Mouse (Mus musculus) lung, embryonic 14.5 days (tissue): ENCODE measurements around the gene Mphosph9. TPM values are rescaled to one million over a fixed set of nuclear protein-coding genes. Genes with fewer than 3 reads are reported as not detected.
"Not testable (repeated sequence)": the region's sequence is repeated elsewhere in the genome, so short reads cannot be mapped to it uniquely, and the experiment has no call there.

Experiments
- ATAC-seq: fragments of 200-750 bp; cut with Nextera tagmentation; 2 replicates; pipeline ENCODE4 v1.8.0; 2017; ENCODE audit warnings: mild to moderate bottlenecking, moderate TSS enrichment, moderate library complexity; ENCODE audit not compliant: insufficient read depth
- DNase-seq: peaks from one replicate; pipeline ENCODE4 v3.0.0-alpha.2; 2015
- H3K27ac ChIP-seq: fragments of 300-500 bp; sonication (generic); 2 replicates; pipeline ENCODE4 v1.5.1; 2014; ENCODE audit warnings: low read depth, mild to moderate bottlenecking, moderate library complexity
- H3K27me3 ChIP-seq: fragments of 300-500 bp; sonication (generic); 2 replicates; pipeline ENCODE4 v1.6.1; 2014; ENCODE audit warnings: low read length, control low read depth; ENCODE audit not compliant: insufficient read depth
- H3K36me3 ChIP-seq: fragments of 300-500 bp; sonication (generic); 2 replicates; pipeline ENCODE4 v1.6.1; 2014; ENCODE audit warnings: control low read depth; ENCODE audit not compliant: insufficient read depth
- H3K4me1 ChIP-seq: fragments of 300-500 bp; sonication (generic); 2 replicates; pipeline ENCODE4 v1.6.1; 2014; ENCODE audit warnings: antibody characterized with exemption, control low read depth; ENCODE audit not compliant: insufficient read depth
- H3K4me2 ChIP-seq: fragments of 300-500 bp; sonication (generic); 2 replicates; pipeline ENCODE4 v1.6.1; 2014; ENCODE audit warnings: mild to moderate bottlenecking
- H3K4me3 ChIP-seq: fragments of 300-500 bp; sonication (generic); 2 replicates; pipeline ENCODE4 v1.5.1; 2014; ENCODE audit warnings: low read depth, low read length
- H3K9ac ChIP-seq: fragments of 300-500 bp; sonication (generic); 2 replicates; pipeline ENCODE4 v1.6.1; 2014
- H3K9me3 ChIP-seq: fragments of 300-500 bp; sonication (generic); 2 replicates; pipeline ENCODE4 v1.6.1; 2016; ENCODE audit warnings: low read depth, low read length, control low read depth
- CTCF ChIP-seq: IDR thresholded peaks from 2 replicates; pipeline ENCODE4 v1.5.1; 2016; ENCODE audit warnings: antibody characterized with exemption, low read depth
- WGBS: fragments of 180-500 bp; shearing (Covaris S2); extraction: QIAGEN DNeasy Blood & Tissue Kit; methylation state at CpG from one replicate; pipeline ENCODE4 v1.1.7; 2014; 5-methylcytosine and 5-hydroxymethylcytosine counted together
- polyA plus RNA-seq: library from polyadenylated mRNA; unstranded; fragments of >200 nt; fragmentation: Nextera tagmentation; extraction: Ambion mirVana; gene quantifications from 2 replicates; pipeline ENCODE4 v1.2.1, GENCODE M21; 2014

Mphosph9 gene
- polyA plus RNA-seq, 1 experiment from 2014 or later, result 19.2 TPM

- no peak for DNase-seq
- H3K36me3 ChIP-seq, result 0 out of 2 replicates have a peak, but pooled peaks cover 2% of the 10 kb centered on the region
- H3K9me3 ChIP-seq, result no peaks in the 10 kb centered on the region
- H3K4me3 ChIP-seq, result no peak overlapping the region
- H3K4me2 ChIP-seq, result no peak overlapping the region
- no peak overlapping the region for H3K27ac ChIP-seq
- WGBS, result 81% methylated on average over 10 of the region's 10 CpGs
- H3K9ac ChIP-seq, result no peak overlapping the region
- no peak for ATAC-seq
- no peaks in the 10 kb centered on the region for H3K27me3 ChIP-seq
- no peak for TF ChIP-seq CTCF
- peaks cover 20% of the 10 kb centered on the region for H3K4me1 ChIP-seq
These were observed 108.3 kb downstream of the Mphosph9 start for GRCm38 (mm10) chr5:124219431-124219830.

GRCm38 (mm10) chr5:124218986-124219385 lies 108.8 kb downstream of the Mphosph9 start:
- DNase-seq (peak; percentile 45), ATAC-seq (no peak)
- TF ChIP-seq CTCF, result no peak
- no peak overlapping the region for H3K27ac ChIP-seq
- H3K4me2 ChIP-seq, result no peak overlapping the region
- WGBS, result 26% methylated on average over 7 of the region's 7 CpGs
- H3K27me3 ChIP-seq, result no peaks in the 10 kb centered on the region
- H3K9me3 ChIP-seq, result no peaks in the 10 kb centered on the region
- no peak overlapping the region for H3K9ac ChIP-seq
- no peak overlapping the region for H3K4me3 ChIP-seq
- H3K4me1 ChIP-seq, result peaks cover 19% of the 10 kb centered on the region
- 0 out of 2 replicates have a peak, but pooled peaks cover 2% of the 10 kb centered on the region for H3K36me3 ChIP-seq

DNA sequence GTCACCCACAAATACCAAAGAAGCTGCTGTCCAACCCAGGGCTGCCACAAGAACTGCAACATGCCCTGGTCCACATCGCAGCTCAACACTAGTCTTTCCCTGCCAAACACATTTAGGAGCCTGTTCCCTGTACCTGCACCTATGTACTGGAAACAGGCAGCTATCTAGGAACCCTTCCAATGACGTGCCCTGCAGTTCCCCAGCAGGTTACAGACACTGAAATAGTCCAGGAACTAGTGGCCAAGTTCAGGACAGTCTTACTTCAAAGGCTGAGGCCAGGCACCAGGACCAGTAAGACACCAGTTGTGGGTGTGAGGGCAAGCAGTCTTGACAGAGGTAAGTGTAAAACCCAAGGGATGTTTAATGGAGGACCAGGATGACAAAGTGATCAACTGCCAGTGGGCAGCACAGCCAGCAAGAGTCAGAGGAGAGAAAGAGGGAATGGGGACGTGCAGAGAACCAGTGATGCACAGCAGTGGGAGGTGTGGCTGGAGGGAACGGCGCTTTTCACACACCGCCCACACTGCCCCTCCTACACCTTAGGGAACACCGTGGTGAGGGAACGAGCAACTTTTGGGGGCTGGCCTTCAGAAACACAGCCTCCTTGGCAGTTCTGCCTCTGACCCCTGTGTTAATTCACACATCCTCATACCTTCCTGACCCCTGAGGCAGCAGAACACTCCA lies 110.1 kb downstream of the Mphosph9 start:
- no peak for TF ChIP-seq CTCF
- no peak for ATAC-seq
- DNase-seq, result no peak
- H3K27me3 ChIP-seq, result no peaks in the 10 kb centered on the region
- 59% methylated on average over 8 of the region's 8 CpGs for WGBS
- no peak overlapping the region for H3K4me2 ChIP-seq
- H3K4me3 ChIP-seq, result no peak overlapping the region
- no peak overlapping the region for H3K9ac ChIP-seq
- no peaks in the 10 kb centered on the region for H3K9me3 ChIP-seq
- H3K27ac ChIP-seq, result no peak overlapping the region
- H3K4me1 ChIP-seq, result peaks cover 16% of the 10 kb centered on the region
- H3K36me3 ChIP-seq, result 0 out of 2 replicates have a peak, but pooled peaks cover 2% of the 10 kb centered on the region

DNA sequence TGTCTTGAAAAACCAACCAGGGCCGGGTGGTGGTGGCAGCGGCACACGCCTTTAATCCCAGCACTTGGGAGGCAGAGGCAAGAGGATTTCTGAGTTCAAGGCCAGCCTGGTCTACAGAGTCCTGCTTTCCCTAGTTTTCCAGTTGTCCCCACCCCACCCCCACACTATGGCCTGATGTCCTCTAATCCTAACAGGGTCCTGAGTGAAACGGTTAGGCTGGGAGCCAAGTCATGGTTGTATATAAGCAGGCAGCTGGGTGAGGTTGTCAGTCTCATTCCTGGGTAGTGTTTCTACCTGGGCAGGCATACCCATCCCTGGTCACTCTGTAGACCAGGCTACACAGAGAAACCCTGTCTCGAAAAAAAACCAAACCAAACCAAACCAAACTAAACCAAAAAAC lies 110.7 kb downstream of the Mphosph9 start:
- not testable (repeated sequence) for H3K4me2 ChIP-seq, H3K27me3 ChIP-seq, ATAC-seq, H3K36me3 ChIP-seq, H3K9ac ChIP-seq, H3K4me3 ChIP-seq, DNase-seq, H3K27ac ChIP-seq, H3K9me3 ChIP-seq
- peaks cover 17% of the 10 kb centered on the region for H3K4me1 ChIP-seq
- WGBS, result 84% methylated on average over 5 of the region's 5 CpGs

DNA sequence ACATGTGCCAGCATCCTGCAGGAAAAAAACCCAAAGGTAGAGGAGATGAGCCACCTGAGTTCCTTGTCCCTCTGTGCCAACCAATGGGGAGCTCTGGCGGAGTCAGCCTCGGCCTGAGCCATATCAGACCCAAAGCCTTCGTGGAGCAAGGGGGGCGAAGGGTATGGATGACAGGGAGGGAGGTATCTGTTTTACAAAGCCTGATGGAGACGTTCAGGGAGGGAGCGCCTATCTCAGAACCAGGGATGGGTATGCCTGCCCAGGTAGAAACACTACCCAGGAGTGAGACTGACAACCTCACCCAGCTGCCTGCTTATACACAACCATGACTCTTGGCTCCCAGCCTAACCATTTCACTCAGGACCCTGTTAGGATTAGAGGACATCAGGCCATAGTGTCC lies 111.4 kb downstream of the Mphosph9 start:
- Histone ChIP-seq H3K4me3 (no peak overlapping the region), H3K9me3 (no peaks in the 10 kb centered on the region), H3K9ac (no peak overlapping the region), H3K4me2 (no peak overlapping the region), H3K4me1 (peaks cover 18% of the 10 kb centered on the region), H3K27ac (no peak overlapping the region), H3K27me3 (no peaks in the 10 kb centered on the region), H3K36me3 (0 out of 2 replicates have a peak, but pooled peaks cover 2% of the 10 kb centered on the region)
- no peak for TF ChIP-seq CTCF
- 83% methylated on average over 6 of the region's 6 CpGs for WGBS
- no peak for DNase-seq
- no peak for ATAC-seq

- Histone ChIP-seq H3K4me1 (peaks cover 10% of the 10 kb centered on the region), H3K9me3 (no peaks in the 10 kb centered on the region), H3K36me3 (no peaks in the 10 kb centered on the region), H3K4me2 (no peak overlapping the region), H3K27ac (peak overlapping the region; percentile 86; the same call in 1 of the 2 replicates), H3K9ac (no peak overlapping the region), H3K4me3 (no peak overlapping the region), H3K27me3 (no peaks in the 10 kb centered on the region)
- 82% methylated on average over 10 of the region's 10 CpGs for WGBS
- TF ChIP-seq CTCF, result no peak
- DNase-seq (no peak), ATAC-seq (no peak)
These were observed 112.1 kb downstream of the Mphosph9 start for GRCm38 (mm10) chr5:124215647-124216046.

GRCm38 (mm10) chr5:124214516-124215145 lies 113.1 kb downstream of the Mphosph9 start:
- Histone ChIP-seq H3K36me3 (no peaks in the 10 kb centered on the region), H3K4me3 (no peak overlapping the region), H3K9me3 (no peaks in the 10 kb centered on the region), H3K9ac (no peak overlapping the region), H3K27ac (peak overlapping the region; percentile 86), H3K4me2 (no peak overlapping the region), H3K4me1 (peaks cover 9% of the 10 kb centered on the region), H3K27me3 (no peaks in the 10 kb centered on the region)
- 75% methylated on average over 14 of the region's 14 CpGs for WGBS
- TF ChIP-seq CTCF, result no peak
- DNase-seq (no peak), ATAC-seq (0 out of 2 replicates have a peak, but pooled peaks have one; percentile 15)
